Mouse (Mus musculus) spleen, adult 10 weeks (tissue): ENCODE measurements around the gene Mrpl46. TPM values are rescaled to one million over a fixed set of nuclear protein-coding genes. Genes with fewer than 3 reads are reported as not detected.

Experiments used
- polyA plus RNA-seq: library from polyadenylated mRNA; stranded (reverse); fragments of 350-450 nt; fragmentation: Illumina TruSeq; extraction: RNeasy Lipid Tissue Mini Kit (QIAGEN cat#74804); gene quantifications from one replicate; pipeline ENCODE4 v1.2.3, GENCODE M21; 2015; ENCODE audit warnings: low replicate concordance; ENCODE audit not compliant: insufficient read depth

The Mrpl46 gene
- 22.8 TPM for polyA plus RNA-seq

GRCm38 (mm10) chr7:78782639-78783581 is at the start of gene Mrpl46, which contains the start of gene Mrps11:
TSS of gene Mrpl46 (minus strand) at chr7:78783531.
TSS of gene Mrps11 (plus strand) at chr7:78783119.

GRCm38 (mm10) chr7:78737614-78738210 is 45.6 kb downstream of the Mrpl46 start, which contains the start of gene Ntrk3:
TSS of gene Ntrk3 (minus strand) at chr7:78738012.

Other genes with a start within 250 kb of the Mrpl46 start
- 4.4 TPM for gene Ntrk3, start 45.5 kb downstream of the Mrpl46 start, polyA plus RNA-seq
- gene Mrps11, start 412 bp downstream of the Mrpl46 start, polyA plus RNA-seq = 11.5 TPM
- 11.8 TPM for gene Det1, start 63.7 kb upstream of the Mrpl46 start, polyA plus RNA-seq
- 39.5 TPM for gene Aen, start 112.3 kb upstream of the Mrpl46 start, polyA plus RNA-seq
- gene Isg20, start 129.9 kb upstream of the Mrpl46 start, polyA plus RNA-seq = 53.5 TPM